Mouse (Mus musculus) right cerebral cortex, postnatal 10 days (tissue): Measurements from ENCODE around the gene Gm15085.
"Not testable (repeated sequence)": the region's sequence is repeated elsewhere in the genome, so short reads cannot be mapped to it uniquely, and the experiment has no call there.

ENCODE experiments used
- DNase-seq, 2 experiments: peaks; one replicate each; pipeline ENCODE4 v3.0.0; 2021; ENCODE audit warnings: low spot score in 2 of 2

The Gm15085 gene

DNA sequence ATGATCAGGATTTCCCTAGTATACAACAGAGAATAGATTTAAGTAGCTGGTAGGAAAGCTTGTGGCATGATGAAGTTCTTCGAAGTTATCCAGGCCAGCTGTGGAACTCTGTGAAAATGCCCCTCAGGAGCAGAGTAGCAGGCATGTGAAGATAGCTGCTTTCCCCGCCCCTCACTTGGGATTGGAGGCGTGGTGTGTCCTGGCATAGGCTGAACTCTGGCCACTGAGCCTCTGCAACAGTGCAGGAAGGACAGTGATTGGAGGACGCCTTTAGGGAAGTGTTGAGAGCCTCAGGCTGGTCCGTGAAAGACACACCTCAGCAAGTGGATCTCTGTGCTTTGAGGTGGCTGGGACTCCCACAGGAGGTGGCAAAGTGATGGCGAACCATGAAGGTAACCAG, at the start of gene Gm15085:
TSS of gene Gm15085 (plus strand) at position 301 of the 400 bp plus-strand sequence.
- not testable (repeated sequence) for DNase-seq
